Mouse (Mus musculus): ENCODE measurements at regions not wholly inside any gene's neighbourhood (a gene's known extent, or its start where the extent isn't known, plus 50 kb on each side); places are given as distances from the start of the nearest gene placed in this dataset.
"Not testable (repeated sequence)": the region's sequence is repeated elsewhere in the genome, so short reads cannot be mapped to it uniquely, and the experiment has no call there.

- no peak for DNase-seq
Measured at GRCm38 (mm10) chr16:19203681-19204080, 110.2 kb downstream of the Olfr164 start.

- DNase-seq = no peak
Measured at GRCm38 (mm10) chr16:19200977-19201376, 112.9 kb downstream of the Olfr164 start.

- DNase-seq = no peak
Measured at GRCm38 (mm10) chr16:19199724-19200544, 113.9 kb downstream of the Olfr164 start.

- no peak for DNase-seq
Measured at GRCm38 (mm10) chr16:19198539-19199385, 115.1 kb downstream of the Olfr164 start.

- DNase-seq = no peak
Measured at GRCm38 (mm10) chr16:19197638-19198440, 116.0 kb downstream of the Olfr164 start.

GRCm38 (mm10) chr16:19185434-19186256 is 128.2 kb downstream of the Olfr164 start:
- no peak for DNase-seq

- DNase-seq = no peak
Measured at GRCm38 (mm10) chr16:19179214-19180010, 134.5 kb downstream of the Olfr164 start.

- DNase-seq = no peak
Measured at GRCm38 (mm10) chr16:19153046-19153445, 160.8 kb downstream of the Olfr164 start.

- not testable (repeated sequence) for DNase-seq
Measured at GRCm38 (mm10) chr16:19152465-19152864, 161.4 kb downstream of the Olfr164 start.

- no peak for DNase-seq
Measured at GRCm38 (mm10) chr16:19151110-19151509, 162.8 kb downstream of the Olfr164 start.

- no peak for DNase-seq
Measured at GRCm38 (mm10) chr16:19150582-19150981, 163.3 kb downstream of the Olfr164 start.

GRCm38 (mm10) chr16:19146290-19146983 is 167.4 kb downstream of the Olfr164 start:
- peak; percentile 8 for DNase-seq
